ENCODE assay signal across 23 mouse cellular contexts in the genomic region with DNA sequence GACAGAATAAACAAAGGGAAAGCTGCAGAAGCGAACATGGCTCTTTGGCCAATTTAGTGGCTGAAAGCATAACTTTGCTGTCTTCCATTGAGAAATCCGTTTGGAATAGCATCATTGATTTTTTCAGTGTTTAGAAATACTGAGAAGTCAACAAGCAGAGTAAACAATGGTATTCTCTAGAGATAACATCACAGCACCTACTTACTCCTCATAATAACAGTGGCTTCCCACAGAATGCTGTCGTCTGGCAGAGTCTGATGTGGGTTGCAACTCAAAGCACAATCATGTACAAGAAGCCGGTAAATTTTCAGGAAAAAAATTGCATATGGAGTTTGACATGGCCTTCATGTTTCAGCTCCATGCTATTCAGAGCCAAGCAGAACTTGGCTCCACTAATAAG. TPM values are rescaled to one million over a fixed set of nuclear protein-coding genes. Genes with fewer than 3 reads are reported as not detected.
DNase-seq lines count a peak whose midpoint lies in the region; ATAC-seq lines count a peak whose summit lies in the region.
"Not testable (repeated sequence)": the region's sequence is repeated elsewhere in the genome, so short reads cannot be mapped to it uniquely, and the experiment has no call there.
"Had no signal": no experiment of that assay in that cellular context is flagged by ENCODE, and none has a peak within 500 bp of the region (broad histone marks: within the 10 kb centered on the region; RNA-seq: fewer than 3 reads in every experiment).

No protein-coding gene starts in this region.

- 9% methylated on average over 4 of the region's 4 CpGs for whole genome bisulfite sequencing in intestine, embryonic 14.5 days
- 6% methylated on average over 4 of the region's 4 CpGs for WGBS in limb, embryonic 11.5 days

- not testable (repeated sequence) for H3K36me3 ChIP-seq in intestine, embryonic 14.5 days (ENCODE audit: control insufficient read depth, insufficient read depth, low read length); limb, embryonic 11.5 days (ENCODE audit: control insufficient read depth, insufficient read depth, low read length)

- H3K4me2 ChIP-seq in intestine, embryonic 14.5 days (ENCODE audit: low read length); limb, embryonic 11.5 days (ENCODE audit: low read depth, severe bottlenecking): not testable (repeated sequence)

- H3K4me1 ChIP-seq in intestine, embryonic 14.5 days (replicated peaks; ENCODE audit: control insufficient read depth, insufficient read depth, low read length); limb, embryonic 11.5 days (ENCODE audit: control insufficient read depth, insufficient read depth, low read length): not testable (repeated sequence)

- H3K4me3 ChIP-seq in intestine, embryonic 14.5 days (ENCODE audit: low read depth, low read length); limb, embryonic 11.5 days (ENCODE audit: low read depth, low read length): not testable (repeated sequence)

- ATAC-seq in intestine, embryonic 14.5 days (replicated peaks; ENCODE audit: low FRiP score, low TSS enrichment, low read depth); limb, embryonic 11.5 days (ENCODE audit: insufficient number of reproducible peaks, low FRiP score, low TSS enrichment, low read depth): not testable (repeated sequence)

- not testable (repeated sequence) for H3K9me3 ChIP-seq in intestine, embryonic 14.5 days (ENCODE audit: control insufficient read depth, low read length); limb, embryonic 11.5 days (ENCODE audit: control insufficient read depth, low read length)

- peaks cover 16% of the 10 kb centered on the region for H3K27me3 ChIP-seq in intestine, embryonic 14.5 days (replicated peaks; ENCODE audit: control insufficient read depth, insufficient read depth, low read length)
- not testable (repeated sequence) for H3K27me3 ChIP-seq in limb, embryonic 11.5 days (ENCODE audit: control insufficient read depth, insufficient read depth, low read length)

- H3K9ac ChIP-seq in intestine, embryonic 14.5 days (ENCODE audit: low read length); limb, embryonic 11.5 days (ENCODE audit: low read length): not testable (repeated sequence)

- peak; percentile 0 for DNase-seq in CD4-positive helper T cell, adult 2 months (ENCODE audit: low read depth, low spot score)
- peak; percentile 9 to 26 for DNase-seq in cerebellum, postnatal 25 days
- DNase-seq in frontal cortex, postnatal 10 days (ENCODE audit: low spot score in 2 of 2) = peak; percentile 13 to 22
- DNase-seq in intestine, embryonic 14.5 days (ENCODE audit: low spot score) = peak; percentile 50
- peak; percentile 22 to 44 for DNase-seq in layer of hippocampus, postnatal 10 days (ENCODE audit: low spot score in 2 of 2)
- peak; percentile 19 for DNase-seq in limb, embryonic 11.5 days (ENCODE audit: low spot score)
- peak; percentile 31 to 35 for DNase-seq in right cerebral cortex, adult 2 months (ENCODE audit: low spot score in 2 of 2)

- H3K27ac ChIP-seq in intestine, embryonic 14.5 days (ENCODE audit: low read depth); limb, embryonic 11.5 days (replicated peaks; ENCODE audit: low read depth, low read length): not testable (repeated sequence)

RNA-seq across cellular contexts. Expression of gene Gm36079, which starts 1.2 kb away (rescaled TPM):
- not detected in 2 replicates for polyA plus RNA-seq in intestine, embryonic 14.5 days (2014; fragmentation: Nextera tagmentation; extraction: Ambion mirVana)
- total RNA-seq in layer of hippocampus, postnatal 10 days (2021) = not detected
- polyA plus RNA-seq in limb, embryonic 11.5 days (2014; fragmentation: Nextera tagmentation; extraction: Ambion mirVana) = not detected in 2 replicates
- total RNA-seq: adrenal gland, postnatal 25 days; gastrocnemius, adult 18-20 months; granulocyte monocyte progenitor cell, adult 5-6 weeks; heart, postnatal 36 days; layer of hippocampus, adult 8-10 months; left cerebral cortex, postnatal 4 days had no signal
- polyA plus RNA-seq: activated CD4-positive, CD25-positive, alpha-beta regulatory T cell, adult 4 months; cerebellum, adult 2 months; forebrain, embryonic 14.5 days; heart, embryonic 13.5 days; kidney, embryonic 15.5 days; liver, embryonic 12.5 days; lung, embryonic 14.5 days; midbrain, embryonic 10.5 days; neural tube, embryonic 15.5 days; stomach, embryonic 16.5 days had no signal

RNA-seq across cellular contexts. Expression of gene Gm21188, which starts 26.4 kb away (rescaled TPM):
- polyA plus RNA-seq in intestine, embryonic 14.5 days (2014; fragmentation: Nextera tagmentation; extraction: Ambion mirVana) = not detected in 2 replicates
- under 1 TPM in 1 of 2 experiments, not detected in 1; 0.21 TPM for total RNA-seq in layer of hippocampus, postnatal 10 days (2021)
- not detected in 2 replicates for polyA plus RNA-seq in limb, embryonic 11.5 days (2014; fragmentation: Nextera tagmentation; extraction: Ambion mirVana)
- total RNA-seq: layer of hippocampus, adult 8-10 months; left cerebral cortex, postnatal 4 days had no signal
- polyA plus RNA-seq: cerebellum, adult 2 months; forebrain, embryonic 14.5 days; heart, embryonic 13.5 days; liver, embryonic 12.5 days; lung, embryonic 14.5 days; midbrain, embryonic 10.5 days; neural tube, embryonic 15.5 days had no signal

Comparison
In these comparisons a context has a peak if more than half of its experiments do, and no peak if none do; other contexts are left out.
1. DNase-seq: peak in every context shown above with its lines; median percentile 50 in intestine, embryonic 14.5 days; 33 in layer of hippocampus, postnatal 10 days; 33 in right cerebral cortex, adult 2 months; 19 in limb, embryonic 11.5 days; 18 in cerebellum, postnatal 25 days; 18 in frontal cortex, postnatal 10 days; 0 in CD4-positive helper T cell, adult 2 months.